Comparison of ENCODE assay signal across 8 mouse cellular contexts in the genomic region with DNA sequence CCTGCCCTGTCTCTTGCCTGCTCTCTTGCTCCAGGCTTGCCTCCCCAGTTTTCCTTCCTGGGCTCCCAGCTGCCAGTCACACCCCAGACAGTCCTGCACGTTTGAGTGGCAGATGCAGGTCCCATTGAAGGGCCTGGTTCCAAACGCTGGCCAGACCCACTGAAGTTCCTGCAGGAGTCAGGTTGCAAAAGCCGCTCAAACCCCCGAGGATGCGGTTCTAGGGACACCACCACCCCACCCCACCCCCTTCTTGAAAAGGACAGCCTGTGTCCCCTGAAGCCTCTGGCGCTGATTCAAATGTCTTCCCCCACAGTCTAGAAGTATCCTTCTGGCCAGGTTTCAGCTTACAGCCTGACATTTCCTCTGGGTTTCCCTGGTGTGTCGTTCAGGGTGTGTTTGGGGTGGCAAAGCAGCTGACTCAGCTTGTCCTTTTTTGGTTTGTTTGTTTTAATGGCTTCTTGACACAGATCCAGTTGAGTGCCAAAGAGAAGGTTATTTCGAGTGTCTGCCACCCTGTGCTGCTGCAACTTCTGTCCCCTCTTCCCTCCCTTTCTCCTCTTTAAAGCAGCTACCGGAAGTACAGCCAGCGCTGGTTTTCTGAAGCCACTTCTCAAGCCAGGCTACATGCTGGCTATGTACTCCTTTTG.
DNase-seq lines count a peak whose midpoint lies in the region; ATAC-seq and TF ChIP-seq lines count a peak whose summit lies in the region.

No protein-coding gene starts in this region.

- TF ChIP-seq CTCF in lung, postnatal 0 days (IDR thresholded peaks at IDR 0.05): no peak
- no peak for TF ChIP-seq CTCF in lung, adult 2 months (IDR thresholded peaks at IDR 0.05; ENCODE audit: insufficient read depth, low read length)

- H3K36me3 ChIP-seq in lung, postnatal 0 days (ENCODE audit: insufficient read depth, low read length): no peaks in the 10 kb centered on the region
- no peaks in the 10 kb centered on the region for H3K36me3 ChIP-seq in embryonic facial prominence, embryonic 10.5 days (replicated peaks)
- no peaks in the 10 kb centered on the region for H3K36me3 ChIP-seq in heart, embryonic 15.5 days
- H3K36me3 ChIP-seq in limb, embryonic 12.5 days: no peaks in the 10 kb centered on the region

- H3K4me1 ChIP-seq in lung, postnatal 0 days (ENCODE audit: insufficient read depth, low read depth, low read length): no peaks in the 10 kb centered on the region
- no peaks in the 10 kb centered on the region; the same call in 1 of the 2 replicates for H3K4me1 ChIP-seq in lung, adult 2 months (ENCODE audit: control insufficient read depth, insufficient read depth, low read length)
- peaks cover 18% of the 10 kb centered on the region for H3K4me1 ChIP-seq in embryonic facial prominence, embryonic 10.5 days
- H3K4me1 ChIP-seq in heart, embryonic 15.5 days (replicated peaks): peaks cover 13% of the 10 kb centered on the region
- H3K4me1 ChIP-seq in limb, embryonic 12.5 days (replicated peaks): peaks cover 17% of the 10 kb centered on the region

- no peak for TF ChIP-seq POLR2A in lung, adult 2 months (IDR thresholded peaks at IDR 0.05; ENCODE audit: borderline replicate concordance, extremely low read depth, low read depth, low read length)

- DNase-seq in lung, postnatal 0 days (ENCODE audit: low spot score): peak; percentile 41
- no peak for DNase-seq in lung, adult 2 months
- DNase-seq in embryonic facial prominence, embryonic 10.5 days (ENCODE audit: low spot score): peak; percentile 62
- DNase-seq in frontal cortex, postnatal 36 days (ENCODE audit: low spot score in 2 of 2): no peak
- no peak for DNase-seq in spleen, postnatal 14 days (ENCODE audit: low spot score in 2 of 2)
- no peak for DNase-seq in frontal cortex, postnatal 25 days (ENCODE audit: low spot score in 2 of 2)

- no peaks in the 10 kb centered on the region for H3K27me3 ChIP-seq in lung, postnatal 0 days (replicated peaks; ENCODE audit: insufficient read depth, low read length)
- H3K27me3 ChIP-seq in embryonic facial prominence, embryonic 10.5 days (replicated peaks; ENCODE audit: low read depth, poor library complexity, severe bottlenecking): 0 out of 2 replicates have a peak, but pooled peaks cover 4% of the 10 kb centered on the region
- H3K27me3 ChIP-seq in heart, embryonic 15.5 days: no peaks in the 10 kb centered on the region
- no peaks in the 10 kb centered on the region for H3K27me3 ChIP-seq in limb, embryonic 12.5 days

- H3K4me2 ChIP-seq in lung, postnatal 0 days (replicated peaks; ENCODE audit: low read depth, low read length): peak overlapping the region; percentile 15; the same call in 1 of the 2 replicates
- peak overlapping the region; percentile 57 for H3K4me2 ChIP-seq in heart, embryonic 15.5 days
- peak overlapping the region; percentile 49 for H3K4me2 ChIP-seq in limb, embryonic 12.5 days

- H3K4me3 ChIP-seq in lung, postnatal 0 days (ENCODE audit: low read depth, low read length): no peak overlapping the region
- no peak overlapping the region for H3K4me3 ChIP-seq in lung, adult 2 months (replicated peaks; ENCODE audit: extremely low read depth, low read depth, low read length)
- peak overlapping the region; percentile 34 for H3K4me3 ChIP-seq in embryonic facial prominence, embryonic 10.5 days
- peak overlapping the region; percentile 33 for H3K4me3 ChIP-seq in heart, embryonic 15.5 days
- 0 out of 2 replicates have a peak overlapping the region, but pooled peaks have one; percentile 4 for H3K4me3 ChIP-seq in limb, embryonic 12.5 days (replicated peaks)

- no peaks in the 10 kb centered on the region for H3K9me3 ChIP-seq in lung, postnatal 0 days (ENCODE audit: low read length)
- H3K9me3 ChIP-seq in embryonic facial prominence, embryonic 10.5 days: no peaks in the 10 kb centered on the region
- no peaks in the 10 kb centered on the region for H3K9me3 ChIP-seq in heart, embryonic 15.5 days (replicated peaks)
- H3K9me3 ChIP-seq in limb, embryonic 12.5 days: no peaks in the 10 kb centered on the region

- H3K27ac ChIP-seq in lung, postnatal 0 days (ENCODE audit: low read length): no peak overlapping the region
- peak overlapping the region; percentile 82 for H3K27ac ChIP-seq in embryonic facial prominence, embryonic 10.5 days (replicated peaks)
- peak overlapping the region; percentile 72 for H3K27ac ChIP-seq in heart, embryonic 15.5 days
- peak overlapping the region; percentile 75 for H3K27ac ChIP-seq in limb, embryonic 12.5 days

- 6% methylated on average over 10 of the region's 10 CpGs for WGBS in lung, postnatal 0 days
- 4% methylated on average over 10 of the region's 10 CpGs for WGBS in lung, adult 2 months
- WGBS in embryonic facial prominence, embryonic 10.5 days: 4% methylated on average over 10 of the region's 10 CpGs
- WGBS in heart, embryonic 15.5 days: 2% methylated on average over 10 of the region's 10 CpGs
- WGBS in limb, embryonic 12.5 days: 5% methylated on average over 10 of the region's 10 CpGs

- no peak for TF ChIP-seq EP300 in lung, postnatal 0 days (IDR thresholded peaks at IDR 0.05)

- no peak overlapping the region for H3K9ac ChIP-seq in lung, postnatal 0 days (replicated peaks; ENCODE audit: low read depth)
- peak overlapping the region; percentile 16; the same call in 1 of the 2 replicates for H3K9ac ChIP-seq in heart, embryonic 15.5 days
- H3K9ac ChIP-seq in limb, embryonic 12.5 days (replicated peaks): no peak overlapping the region

- ATAC-seq in lung, postnatal 0 days: peak; percentile 21; the same call in 1 of the 2 replicates
- ATAC-seq in heart, embryonic 15.5 days (replicated peaks; ENCODE audit: insufficient number of reproducible peaks, insufficient read depth, low FRiP score, low read depth): peak; percentile 55
- ATAC-seq in limb, embryonic 12.5 days (ENCODE audit: insufficient number of reproducible peaks, insufficient read depth, low FRiP score, low TSS enrichment, low read depth): peak; percentile 63; the same call in 1 of the 2 replicates

Comparison
In these comparisons a context has a peak if more than half of its experiments do, and no peak if none do; other contexts are left out.
1. DNase-seq: peak in lung, postnatal 0 days (single experiment) and embryonic facial prominence, embryonic 10.5 days (single experiment); none in lung, adult 2 months (single experiment), frontal cortex, postnatal 36 days (0 of 2), spleen, postnatal 14 days (0 of 2) and frontal cortex, postnatal 25 days (0 of 2).
2. H3K4me3 ChIP-seq: peak in embryonic facial prominence, embryonic 10.5 days (single experiment), heart, embryonic 15.5 days (single experiment) and limb, embryonic 12.5 days (single experiment); none in lung, postnatal 0 days (single experiment) and lung, adult 2 months (single experiment).
3. Peak in every context shown above with its lines, with median percentiles within 50 percentile points of each other: ATAC-seq and H3K4me2 ChIP-seq.